8 mouse cellular contexts compared by ENCODE assay signal in the genomic region with DNA sequence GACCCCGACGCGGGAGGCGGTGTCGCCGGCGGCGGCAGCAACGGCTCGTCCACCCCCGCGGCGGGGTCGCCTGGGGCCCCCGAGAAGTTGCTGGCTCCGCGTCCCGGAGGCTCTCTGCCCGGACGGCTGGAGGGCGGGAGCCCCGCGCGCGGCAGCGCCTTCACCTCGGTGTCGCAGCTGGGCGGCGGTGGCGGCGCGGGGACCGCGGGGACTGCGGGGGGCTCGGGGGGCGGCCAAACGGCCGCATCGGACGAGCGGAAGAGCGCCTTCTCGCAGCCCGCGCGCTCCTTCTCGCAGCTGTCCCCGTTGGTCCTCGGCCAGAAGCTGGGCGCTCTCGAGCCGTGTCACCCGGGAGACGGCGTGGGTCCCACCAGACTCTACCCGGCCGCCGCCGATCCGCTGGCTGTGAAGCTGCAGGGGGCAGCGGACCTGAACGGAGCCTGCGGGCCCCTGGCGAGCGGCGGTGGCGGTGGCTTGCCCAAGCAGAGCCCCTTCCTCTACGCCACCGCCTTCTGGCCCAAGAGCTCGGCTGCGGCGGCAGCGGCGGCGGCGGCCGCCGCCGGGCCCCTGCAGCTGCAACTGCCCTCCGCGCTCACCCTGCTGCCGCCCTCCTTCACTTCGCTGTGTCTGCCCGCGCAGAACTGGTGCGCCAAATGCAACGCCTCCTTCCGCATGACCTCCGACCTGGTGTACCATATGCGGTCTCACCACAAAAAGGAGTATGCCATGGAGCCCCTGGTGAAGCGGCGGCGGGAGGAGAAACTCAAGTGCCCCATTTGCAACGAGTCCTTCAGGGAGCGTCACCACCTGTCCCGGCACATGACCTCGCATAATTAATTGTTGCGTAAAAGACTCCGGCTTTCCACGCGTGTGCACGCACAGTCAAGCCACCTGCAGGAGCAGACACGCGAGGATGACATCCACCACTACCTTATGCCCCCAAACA. TPM values are rescaled to one million over a fixed set of nuclear protein-coding genes. Genes with fewer than 3 reads are reported as not detected.
A peak's percentile ranks its signal among the peaks of the same experiment; 100 is the strongest.
DNase-seq lines count a peak whose midpoint lies in the region; ATAC-seq lines count a peak whose summit lies in the region.

No protein-coding gene starts in this region.

- H3K9me3 ChIP-seq in heart, embryonic 16.5 days (replicated peaks; ENCODE audit: control insufficient read depth, low read length) = no peaks in the 10 kb centered on the region
- no peaks in the 10 kb centered on the region for H3K9me3 ChIP-seq in liver, embryonic 11.5 days (ENCODE audit: control insufficient read depth, low read length)
- H3K9me3 ChIP-seq in neural tube, embryonic 14.5 days (ENCODE audit: control insufficient read depth, low read length) = no peaks in the 10 kb centered on the region

- peak; percentile 28 for ATAC-seq in heart, embryonic 16.5 days (replicated peaks; ENCODE audit: extremely low read depth, insufficient read depth, low FRiP score)
- peak; percentile 40; the same call in 1 of the 2 replicates for ATAC-seq in liver, embryonic 11.5 days (replicated peaks; ENCODE audit: low FRiP score)
- ATAC-seq in neural tube, embryonic 14.5 days (ENCODE audit: low read depth) = peak; percentile 54
- ATAC-seq in frontal cortex, adult (ENCODE audit: low TSS enrichment) = no peak

- H3K27ac ChIP-seq in heart, embryonic 16.5 days (ENCODE audit: low read length) = no peak overlapping the region
- no peak overlapping the region for H3K27ac ChIP-seq in liver, embryonic 11.5 days (ENCODE audit: low read depth, low read length)
- H3K27ac ChIP-seq in neural tube, embryonic 14.5 days (ENCODE audit: low read depth, low read length) = peak overlapping the region; percentile 62

- H3K4me2 ChIP-seq in heart, embryonic 16.5 days (ENCODE audit: low read depth, low read length) = peak overlapping the region; percentile 98
- H3K4me2 ChIP-seq in liver, embryonic 11.5 days = peak overlapping the region; percentile 85
- peak overlapping the region; percentile 71 for H3K4me2 ChIP-seq in neural tube, embryonic 14.5 days (ENCODE audit: low read depth, low read length)

- under 1% methylated on average over 89 of the region's 106 CpGs for WGBS in heart, embryonic 16.5 days
- WGBS in liver, embryonic 11.5 days = 1% methylated on average over 77 of the region's 106 CpGs
- 1% methylated on average over 52 of the region's 106 CpGs for WGBS in neural tube, embryonic 14.5 days

- DNase-seq in cerebellum, adult 11-12 months = peak; percentile 52
- DNase-seq in cerebellum, adult 9-10 months = no peak
- peak; percentile 17 for DNase-seq in thymus, postnatal 0 days (ENCODE audit: low spot score)
- DNase-seq in thymus, postnatal 10 days (ENCODE audit: low spot score in 2 of 2) = no peak
- DNase-seq in liver, embryonic 11.5 days (ENCODE audit: low spot score) = no peak

- peaks cover 21% of the 10 kb centered on the region for H3K4me1 ChIP-seq in heart, embryonic 16.5 days (ENCODE audit: control insufficient read depth, insufficient read depth, low read length)
- H3K4me1 ChIP-seq in liver, embryonic 11.5 days (replicated peaks; ENCODE audit: control insufficient read depth, insufficient read depth, low read length) = no peaks in the 10 kb centered on the region
- H3K4me1 ChIP-seq in neural tube, embryonic 14.5 days (ENCODE audit: control insufficient read depth, insufficient read depth, low read length) = peaks cover 12% of the 10 kb centered on the region

- no peaks in the 10 kb centered on the region for H3K36me3 ChIP-seq in heart, embryonic 16.5 days (ENCODE audit: control insufficient read depth, insufficient read depth)
- H3K36me3 ChIP-seq in liver, embryonic 11.5 days (ENCODE audit: control insufficient read depth, insufficient read depth, low read length) = no peaks in the 10 kb centered on the region
- no peaks in the 10 kb centered on the region for H3K36me3 ChIP-seq in neural tube, embryonic 14.5 days (ENCODE audit: control insufficient read depth, insufficient read depth, low read length)

- peaks cover 81% of the 10 kb centered on the region for H3K27me3 ChIP-seq in heart, embryonic 16.5 days (ENCODE audit: control insufficient read depth, insufficient read depth, low read length)
- peaks cover 94% of the 10 kb centered on the region for H3K27me3 ChIP-seq in liver, embryonic 11.5 days (replicated peaks; ENCODE audit: control insufficient read depth, insufficient read depth, low read length)
- peaks cover 15% of the 10 kb centered on the region for H3K27me3 ChIP-seq in neural tube, embryonic 14.5 days (ENCODE audit: control insufficient read depth, insufficient read depth, low read length)

- H3K9ac ChIP-seq in heart, embryonic 16.5 days (ENCODE audit: low read length) = peak overlapping the region; percentile 66
- H3K9ac ChIP-seq in liver, embryonic 11.5 days (ENCODE audit: low read depth, low read length) = no peak overlapping the region
- peak overlapping the region; percentile 46 for H3K9ac ChIP-seq in neural tube, embryonic 14.5 days (replicated peaks; ENCODE audit: low read depth, low read length)

- H3K4me3 ChIP-seq in heart, embryonic 16.5 days (ENCODE audit: low read length) = peak overlapping the region; percentile 66
- H3K4me3 ChIP-seq in liver, embryonic 11.5 days (ENCODE audit: low read depth, low read length) = peak overlapping the region; percentile 55
- peak overlapping the region; percentile 53 for H3K4me3 ChIP-seq in neural tube, embryonic 14.5 days (ENCODE audit: low read depth, low read length)

RNA-seq across cellular contexts. Expression of gene Prdm8, which starts 19.1 kb away (rescaled TPM):
- not detected in 2 replicates for polyA plus RNA-seq in thymus, postnatal 0 days (2015; fragmentation: Nextera tagmentation; extraction: Ambion mirVana)
- polyA plus RNA-seq in heart, embryonic 16.5 days (2015; fragmentation: Nextera tagmentation; extraction: Ambion mirVana) = 0.11 TPM in 1 of 2 replicates, not detected in the other
- polyA plus RNA-seq in liver, embryonic 11.5 days (2014; fragmentation: Nextera tagmentation; extraction: Ambion mirVana) = not detected in 2 replicates
- polyA plus RNA-seq in neural tube, embryonic 14.5 days (2014; fragmentation: Nextera tagmentation; extraction: Ambion mirVana) = 5.7 and 7.2 TPM in 2 replicates

Comparison
In these comparisons a context has a peak if more than half of its experiments do, and no peak if none do; other contexts are left out.
1. DNase-seq: peak in cerebellum, adult 11-12 months (single experiment) and thymus, postnatal 0 days (single experiment); none in cerebellum, adult 9-10 months (single experiment), thymus, postnatal 10 days (0 of 2) and liver, embryonic 11.5 days (single experiment).
2. Peak in every context shown above with its lines, with median percentiles within 50 percentile points of each other: H3K4me2 ChIP-seq and H3K4me3 ChIP-seq.